Mouse (Mus musculus) kidney, postnatal 0 days (tissue): ENCODE measurements at regions not wholly inside any gene's neighbourhood (a gene's known extent, or its start where the extent isn't known, plus 50 kb on each side); places are given as distances from the start of the nearest gene placed in this dataset.
A peak's percentile ranks its signal among the peaks of the same experiment; 100 is the strongest.

Source experiments
- ATAC-seq: fragments of 200-750 bp; cut with Nextera tagmentation; replicated peaks from 2 replicates; pipeline ENCODE4 v1.8.0; 2017; ENCODE audit warnings: low read depth, moderate number of reproducible peaks, moderate TSS enrichment, moderate library complexity; ENCODE audit not compliant: low FRiP score
- DNase-seq: peaks from one replicate; pipeline ENCODE4 v3.0.0-alpha.2; 2016; ENCODE audit warnings: low spot score
- H3K27ac ChIP-seq: fragments of 300-500 bp; sonication (generic); 2 replicates; pipeline ENCODE4 v1.5.1; 2014; ENCODE audit warnings: mild to moderate bottlenecking
- H3K27me3 ChIP-seq: fragments of 300-500 bp; sonication (generic); 2 replicates; pipeline ENCODE4 v1.6.1; 2014; ENCODE audit warnings: low read length, mixed read lengths; ENCODE audit not compliant: insufficient read depth
- H3K36me3 ChIP-seq: fragments of 300-500 bp; sonication (generic); 2 replicates; pipeline ENCODE4 v1.6.1; 2014; ENCODE audit warnings: low read length, mixed read lengths; ENCODE audit not compliant: insufficient read depth
- H3K4me1 ChIP-seq: fragments of 300-500 bp; sonication (generic); replicated peaks from 2 replicates; pipeline ENCODE4 v1.6.1; 2014; ENCODE audit warnings: antibody characterized with exemption, low read length, mixed read lengths; ENCODE audit not compliant: insufficient read depth
- H3K4me2 ChIP-seq: fragments of 300-500 bp; sonication (generic); 2 replicates; pipeline ENCODE4 v1.6.1; 2014; ENCODE audit warnings: mild to moderate bottlenecking, low read length, moderate library complexity, mixed read lengths
- H3K4me3 ChIP-seq: fragments of 300-500 bp; sonication (generic); replicated peaks from 2 replicates; pipeline ENCODE4 v1.5.1; 2014; ENCODE audit warnings: low read depth, low read length
- H3K9ac ChIP-seq: fragments of 300-500 bp; sonication (generic); 2 replicates; pipeline ENCODE4 v1.6.1; 2014; ENCODE audit warnings: low read depth, low read length
- H3K9me3 ChIP-seq: fragments of 300-500 bp; sonication (generic); replicated peaks from 2 replicates; pipeline ENCODE4 v1.6.1; 2016; ENCODE audit warnings: low read length, inconsistent platforms, mixed read lengths
- CTCF ChIP-seq: IDR thresholded peaks from 2 replicates; pipeline ENCODE4 v1.5.1; 2016; ENCODE audit warnings: antibody characterized with exemption, low read depth, mild to moderate bottlenecking, moderate library complexity
- WGBS: fragments of 180-500 bp; shearing (Covaris S2); extraction: QIAGEN DNeasy Blood & Tissue Kit; methylation state at CpG from one replicate; pipeline ENCODE4 v1.1.7; 2014; 5-methylcytosine and 5-hydroxymethylcytosine counted together

- no peak for ATAC-seq
- H3K4me3 ChIP-seq = no peak overlapping the region
- H3K27ac ChIP-seq = no peak overlapping the region
- no peak overlapping the region for H3K9ac ChIP-seq
- H3K36me3 ChIP-seq = no peaks in the 10 kb centered on the region
- no peaks in the 10 kb centered on the region for H3K27me3 ChIP-seq
- peak; percentile 79 for DNase-seq
- H3K4me1 ChIP-seq = no peaks in the 10 kb centered on the region
- no peak overlapping the region for H3K4me2 ChIP-seq
- TF ChIP-seq CTCF = peak; percentile 88
- no peaks in the 10 kb centered on the region for H3K9me3 ChIP-seq
- 40% methylated on average over 3 of the region's 3 CpGs for WGBS
These were observed 238.4 kb upstream of the Mocs1 start for GRCm38 (mm10) chr17:49189765-49190164.

- Histone ChIP-seq H3K27me3 (no peaks in the 10 kb centered on the region), H3K4me3 (no peak overlapping the region), H3K9ac (no peak overlapping the region), H3K4me1 (no peaks in the 10 kb centered on the region), H3K4me2 (no peak overlapping the region), H3K27ac (no peak overlapping the region), H3K9me3 (no peaks in the 10 kb centered on the region), H3K36me3 (no peaks in the 10 kb centered on the region)
- no peak for ATAC-seq
- DNase-seq = no peak
- TF ChIP-seq CTCF = no peak
- WGBS = 80% methylated on average over 4 of the region's 4 CpGs
These were observed 237.8 kb upstream of the Mocs1 start for GRCm38 (mm10) chr17:49190337-49190736.

- Histone ChIP-seq H3K9ac (no peak overlapping the region), H3K4me1 (no peaks in the 10 kb centered on the region), H3K9me3 (no peaks in the 10 kb centered on the region; the same call in 1 of the 2 replicates), H3K27me3 (no peaks in the 10 kb centered on the region), H3K4me2 (no peak overlapping the region), H3K4me3 (no peak overlapping the region), H3K27ac (no peak overlapping the region), H3K36me3 (no peaks in the 10 kb centered on the region)
- 33% methylated on average over 8 of the region's 8 CpGs for WGBS
- no peak for TF ChIP-seq CTCF
- DNase-seq (peak; percentile 41), ATAC-seq (no peak)
These were observed 232.0 kb upstream of the Mocs1 start for GRCm38 (mm10) chr17:49196046-49196684.

- Histone ChIP-seq H3K9ac (no peak overlapping the region), H3K27me3 (no peaks in the 10 kb centered on the region), H3K4me2 (no peak overlapping the region), H3K4me3 (no peak overlapping the region), H3K27ac (no peak overlapping the region), H3K9me3 (peaks cover 5% of the 10 kb centered on the region), H3K36me3 (no peaks in the 10 kb centered on the region), H3K4me1 (no peaks in the 10 kb centered on the region)
- whole genome bisulfite sequencing = 92% methylated on average over 3 of the region's 3 CpGs
- no peak for DNase-seq
- ATAC-seq = no peak
- no peak for TF ChIP-seq CTCF
These were observed 226.7 kb upstream of the Mocs1 start for GRCm38 (mm10) chr17:49201495-49201894.

GRCm38 (mm10) chr17:49205095-49205494, 223.1 kb upstream of the Mocs1 start:
- TF ChIP-seq CTCF = no peak
- no peak overlapping the region for H3K4me3 ChIP-seq
- H3K27me3 ChIP-seq = no peaks in the 10 kb centered on the region
- H3K27ac ChIP-seq = no peak overlapping the region
- H3K36me3 ChIP-seq = no peaks in the 10 kb centered on the region
- WGBS = 12% methylated on average over 5 of the region's 5 CpGs
- peak; percentile 25; the same call in 1 of the 2 replicates for ATAC-seq
- H3K9me3 ChIP-seq = peaks cover 5% of the 10 kb centered on the region
- peak; percentile 66 for DNase-seq
- H3K9ac ChIP-seq = no peak overlapping the region
- H3K4me1 ChIP-seq = no peaks in the 10 kb centered on the region
- H3K4me2 ChIP-seq = no peak overlapping the region

- H3K9me3 ChIP-seq = peaks cover 5% of the 10 kb centered on the region
- H3K4me1 ChIP-seq = no peaks in the 10 kb centered on the region
- WGBS = 38% methylated on average over 1 of the region's 1 CpGs
- peak overlapping the region; percentile 27; the same call in 1 of the 2 replicates for H3K9ac ChIP-seq
- ATAC-seq = 0 out of 2 replicates have a peak, but pooled peaks have one; percentile 12
- H3K4me2 ChIP-seq = peak overlapping the region; percentile 10; the same call in 1 of the 2 replicates
- H3K27ac ChIP-seq = no peak overlapping the region
- H3K36me3 ChIP-seq = no peaks in the 10 kb centered on the region
- no peak overlapping the region for H3K4me3 ChIP-seq
- H3K27me3 ChIP-seq = no peaks in the 10 kb centered on the region
- TF ChIP-seq CTCF = no peak
- no peak for DNase-seq
These were observed 222.6 kb upstream of the Mocs1 start for GRCm38 (mm10) chr17:49205564-49205963.
